Mouse (Mus musculus): Measurements from ENCODE around the gene Vangl2. TPM values are rescaled to one million over a fixed set of nuclear protein-coding genes. Genes with fewer than 3 reads are reported as not detected.
"Not testable (repeated sequence)": the region's sequence is repeated elsewhere in the genome, so short reads cannot be mapped to it uniquely, and the experiment has no call there.

Vangl2 gene
- total RNA-seq, 2 experiments from 2014 or later = 62.0 to 65.3 TPM

GRCm38 (mm10) chr1:171974361-171974760, 53.9 kb downstream of the Vangl2 start:
- DNase-seq; intact Hi-C loops (cut with DNase I): not testable (repeated sequence)

GRCm38 (mm10) chr1:171970854-171971586, 57.2 kb downstream of the Vangl2 start:
- no peak for DNase-seq
- intact Hi-C loops (cut with DNase I) = no loop called here

GRCm38 (mm10) chr1:171969221-171969620, 59.0 kb downstream of the Vangl2 start:
- intact Hi-C loops (cut with DNase I) = no loop called here
- DNase-seq = no peak

GRCm38 (mm10) chr1:171966054-171966790, 62.0 kb downstream of the Vangl2 start:
- DNase-seq = no peak
- intact Hi-C loops (cut with DNase I) = no loop called here

GRCm38 (mm10) chr1:171963613-171964012, 64.6 kb downstream of the Vangl2 start:
- no peak for DNase-seq
- intact Hi-C loops (cut with DNase I) = no loop called here

- intact Hi-C loops (cut with DNase I) = no loop called here
- no peak for DNase-seq
These were observed 66.5 kb downstream of the Vangl2 start for GRCm38 (mm10) chr1:171961704-171962103.

- no peak for DNase-seq
- intact Hi-C loops (cut with DNase I) = no loop called here
These were observed 67.5 kb downstream of the Vangl2 start for GRCm38 (mm10) chr1:171960726-171961125.

GRCm38 (mm10) chr1:171957411-171957810, 70.8 kb downstream of the Vangl2 start:
- intact Hi-C loops (cut with DNase I) = no loop called here
- DNase-seq = no peak

- intact Hi-C loops (cut with DNase I) = no loop called here
- no peak for DNase-seq
These were observed 73.2 kb downstream of the Vangl2 start for GRCm38 (mm10) chr1:171955071-171955470.

Other genes with a start within 250 kb of the Vangl2 start
- gene Cd84, start 188.7 kb downstream of the Vangl2 start, total RNA-seq (2021) = 1 to 10 TPM; 1.3 to 1.4 TPM
- not detected for gene Gm10521, start 132.8 kb downstream of the Vangl2 start, total RNA-seq (2021)
- gene Slamf6, start 110.9 kb downstream of the Vangl2 start, total RNA-seq (2021) = not detected
- under 1 TPM; 0.32 to 0.44 TPM for gene Nhlh1, start 29.1 kb upstream of the Vangl2 start, total RNA-seq (2021)
- gene Copa, start 54.1 kb upstream of the Vangl2 start, total RNA-seq (2021) = 100 to 1,000 TPM; 195 to 198 TPM
- gene Ncstn, start 54.4 kb upstream of the Vangl2 start, total RNA-seq (2021) = 10 to 100 TPM; 80.0 to 85.3 TPM
- 10 to 100 TPM; 73.9 to 84.3 TPM for gene Pex19, start 98.3 kb upstream of the Vangl2 start, total RNA-seq (2021)
- 10 to 100 TPM; 71.9 to 75.8 TPM for gene Dcaf8, start 119.6 kb upstream of the Vangl2 start, total RNA-seq (2021)
- 100 to 1,000 TPM; 314 to 321 TPM for gene Pea15a, start 178.4 kb upstream of the Vangl2 start, total RNA-seq (2021)
- under 1 TPM; 0.62 to 0.82 TPM for gene Casq1, start 191.4 kb upstream of the Vangl2 start, total RNA-seq (2021)
- under 1 TPM in 1 of 2 experiments, not detected in 1; 0.58 TPM for gene Atp1a4, start 230.0 kb upstream of the Vangl2 start, total RNA-seq (2021)
- 100 to 1,000 TPM; 157 to 165 TPM for gene Igsf8, start 233.2 kb upstream of the Vangl2 start, total RNA-seq (2021)

Measured in left cerebral cortex, postnatal 4 days (tissue).